Mouse (Mus musculus): ENCODE data around the gene Foxred1.

The Foxred1 gene

GRCm38 (mm10) chr9:35210542-35211474 lies at the start of gene Foxred1:
Gene Foxred1, minus strand, starts transcription at chr9:35211055.
- DNase-seq (ENCODE audit: low spot score): peak; percentile 100

DNA sequence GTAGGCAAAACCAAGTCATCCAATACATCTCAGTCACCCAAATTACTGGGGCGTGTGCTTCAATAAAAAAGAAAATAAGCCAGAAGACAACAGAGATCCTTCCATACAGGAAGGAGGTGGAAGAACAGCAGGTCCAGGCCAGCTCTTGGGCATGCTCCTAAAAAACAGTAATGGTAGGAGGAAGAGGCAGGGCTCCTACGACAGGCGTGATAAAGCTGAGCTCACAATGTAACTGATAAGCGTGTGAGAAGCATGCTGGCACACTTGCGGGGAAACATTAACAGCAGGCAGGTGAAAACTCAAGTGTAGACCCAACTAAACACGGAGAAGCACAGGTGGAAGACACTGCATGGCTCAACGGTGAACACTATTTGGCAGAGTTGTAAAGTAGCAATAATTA lies 46.5 kb upstream of the Foxred1 start:
- no peak for DNase-seq (ENCODE audit: low spot score)

DNA sequence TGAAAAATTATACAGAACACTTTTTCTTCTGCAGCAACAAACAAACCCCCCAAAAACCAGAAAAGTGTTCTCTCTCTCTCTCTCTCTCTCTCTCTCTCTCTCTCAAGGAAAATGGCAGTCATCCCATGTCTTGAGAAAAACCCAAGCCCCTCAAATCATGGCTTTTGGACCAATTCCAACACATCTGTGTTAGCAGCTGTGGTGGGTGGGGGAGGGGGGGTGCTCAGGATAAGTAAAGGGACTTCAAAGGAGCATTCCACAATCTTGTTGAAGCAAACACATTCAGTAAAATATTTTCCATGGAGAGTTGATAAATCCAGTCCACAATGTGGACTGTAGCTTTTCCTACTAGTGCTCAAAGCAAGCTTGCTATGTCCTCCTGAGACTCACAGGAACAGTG lies 38.6 kb upstream of the Foxred1 start:
- DNase-seq (ENCODE audit: low spot score): no peak

- DNase-seq (ENCODE audit: low spot score): no peak
Measured at GRCm38 (mm10) chr9:35247405-35247804, 36.5 kb upstream of the Foxred1 start.

- no peak for DNase-seq (ENCODE audit: low spot score)
Measured at GRCm38 (mm10) chr9:35239734-35240133, 28.9 kb upstream of the Foxred1 start.

GRCm38 (mm10) chr9:35238915-35239571 lies 28.2 kb upstream of the Foxred1 start:
- peak; percentile 10 for DNase-seq (ENCODE audit: low spot score)

GRCm38 (mm10) chr9:35238371-35238770 lies 27.5 kb upstream of the Foxred1 start:
- DNase-seq (ENCODE audit: low spot score): no peak

DNA sequence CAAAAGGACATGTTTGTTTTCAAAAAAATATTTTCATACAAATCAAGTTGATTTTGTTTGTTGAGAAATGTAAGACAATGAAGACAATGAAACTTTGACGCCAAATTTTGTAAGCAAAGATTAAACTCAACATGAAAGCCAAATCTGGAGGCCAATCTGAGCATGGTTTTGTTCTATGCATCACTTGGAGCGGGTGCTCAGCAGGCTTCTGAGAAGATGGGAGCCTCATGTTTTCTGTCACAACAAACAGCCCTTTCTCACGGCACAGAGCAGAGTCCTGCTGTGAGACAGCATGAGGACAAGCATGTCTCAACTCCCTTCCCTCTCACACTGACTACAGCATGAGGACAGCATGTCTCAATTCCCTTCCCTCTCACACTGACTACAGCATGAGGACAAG lies 25.1 kb upstream of the Foxred1 start:
- DNase-seq (ENCODE audit: low spot score): no peak

DNA sequence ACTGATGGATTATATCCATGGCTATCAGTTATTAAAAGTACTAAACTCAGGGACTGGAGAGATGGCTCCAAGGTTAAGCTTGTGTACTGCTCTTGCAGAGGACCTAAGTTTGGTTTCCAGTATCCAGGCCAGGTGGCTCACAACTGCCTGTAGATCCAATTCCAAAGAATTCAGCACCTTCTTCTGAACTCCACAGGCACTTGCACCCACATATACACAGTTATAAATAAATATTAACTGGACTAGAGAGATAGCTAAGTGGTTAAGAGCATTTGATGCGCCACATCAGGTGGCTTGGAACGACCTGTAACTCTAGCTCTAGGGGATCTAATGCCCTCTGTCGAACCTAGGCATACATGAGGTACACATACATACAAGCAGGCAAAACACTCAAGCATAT lies 17.8 kb upstream of the Foxred1 start:
- DNase-seq (ENCODE audit: low spot score): no peak

DNA sequence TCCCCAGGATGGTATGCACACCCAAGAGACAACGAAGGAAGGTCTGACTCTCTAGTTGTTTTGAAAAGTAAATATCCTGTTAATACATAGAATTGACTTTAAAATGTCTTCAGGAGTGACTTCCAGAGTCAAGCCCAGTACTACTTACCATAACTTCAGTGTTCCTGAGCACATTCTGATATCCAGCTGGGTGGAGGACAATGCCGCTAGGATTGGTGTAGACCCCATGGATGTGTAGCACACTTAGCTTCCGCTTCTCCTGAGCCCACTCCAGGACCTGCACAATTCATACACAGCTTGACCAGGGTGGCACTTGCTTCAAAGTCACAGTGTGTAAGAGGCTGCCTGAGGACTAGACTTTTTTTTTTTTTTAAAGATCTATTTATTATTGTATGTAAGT lies 12.6 kb upstream of the Foxred1 start:
- DNase-seq (ENCODE audit: low spot score): no peak

- DNase-seq (ENCODE audit: low spot score): no peak
Measured at GRCm38 (mm10) chr9:35217963-35218362, 7.1 kb upstream of the Foxred1 start.

DNA sequence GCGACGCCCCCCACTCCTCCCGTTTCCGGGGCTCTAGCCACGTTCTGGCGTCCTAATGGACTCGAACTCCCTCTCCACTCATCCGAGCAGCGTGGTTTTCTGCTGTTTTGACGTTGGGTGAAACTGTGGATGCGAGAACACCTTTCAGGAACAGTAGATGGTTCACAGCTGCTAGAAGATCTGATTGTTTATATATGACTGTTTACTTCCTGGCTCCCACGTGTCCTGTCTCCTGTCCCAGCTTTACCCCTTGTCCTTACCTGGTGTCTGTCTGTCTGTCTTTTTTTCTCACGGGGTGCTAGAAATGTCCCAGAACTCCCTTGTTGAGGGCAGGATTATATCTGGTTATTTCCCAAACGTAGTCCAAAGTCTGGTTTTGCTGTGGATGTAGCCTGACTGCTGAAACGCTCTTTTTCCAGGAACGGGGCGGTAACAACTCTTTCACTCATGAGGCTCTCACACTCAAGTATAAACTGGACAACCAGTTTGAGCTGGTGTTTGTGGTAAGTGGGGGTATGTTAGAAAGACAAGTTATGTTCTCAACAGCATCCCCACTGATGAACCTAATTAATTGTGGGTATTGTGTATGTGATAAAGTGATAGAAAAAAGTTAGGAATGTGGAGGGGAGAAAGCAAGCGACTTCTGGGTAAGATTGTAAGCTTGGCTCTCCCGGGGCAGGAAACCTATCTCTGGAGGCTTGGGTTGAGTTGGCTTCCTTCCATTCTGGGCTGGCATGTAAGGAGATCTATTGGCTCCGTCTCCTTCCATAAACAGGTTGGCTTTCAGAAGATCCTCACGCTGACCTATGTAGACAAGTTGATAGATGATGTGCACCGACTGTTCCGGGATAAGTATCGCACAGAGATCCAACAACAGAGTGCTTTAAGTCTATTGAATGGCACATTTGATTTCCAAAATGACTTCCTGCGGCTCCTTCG lies 987 bp upstream of the Foxred1 start:
- peak; percentile 36 for DNase-seq (ENCODE audit: low spot score)

- no peak for DNase-seq (ENCODE audit: low spot score)
Measured at GRCm38 (mm10) chr9:35204421-35204820, 6.4 kb downstream of the Foxred1 start.

GRCm38 (mm10) chr9:35203536-35203935 lies 7.3 kb downstream of the Foxred1 start:
- DNase-seq (ENCODE audit: low spot score): no peak

DNA sequence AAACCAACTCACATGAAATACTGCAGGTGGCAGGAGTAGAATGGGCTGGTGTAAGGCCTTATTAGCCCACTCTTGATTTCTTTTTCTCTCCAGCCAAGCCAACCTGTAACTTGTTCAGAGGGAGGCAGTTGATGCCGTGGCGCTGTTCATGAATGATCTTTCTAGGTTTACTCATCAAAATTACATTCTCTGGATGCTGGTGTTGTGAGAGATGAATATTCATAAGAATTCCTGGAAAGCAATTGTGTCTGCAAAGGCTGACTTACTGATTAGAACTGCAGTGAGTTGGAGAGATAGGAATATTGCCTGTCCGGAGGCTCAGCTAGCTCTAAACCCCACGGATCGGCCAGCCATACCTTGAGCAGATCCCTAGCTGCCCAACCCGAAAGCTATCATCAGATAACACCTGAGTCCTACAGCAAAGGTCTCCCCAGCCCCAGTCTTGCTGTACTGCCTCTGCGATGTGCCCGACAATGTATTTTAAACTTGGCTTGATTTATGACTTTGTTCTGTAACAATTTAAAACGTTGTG lies 10.3 kb downstream of the Foxred1 start:
- no peak for DNase-seq (ENCODE audit: low spot score)

GRCm38 (mm10) chr9:35199772-35200471 lies 10.9 kb downstream of the Foxred1 start, which contains the start of the genes Srpr and Tirap:
Gene Srpr, plus strand, starts transcription at chr9:35200175.
Gene Tirap, minus strand, starts transcription at chr9:35200291.
- DNase-seq (ENCODE audit: low spot score): peak; percentile 92

GRCm38 (mm10) chr9:35198945-35199771 lies 11.7 kb downstream of the Foxred1 start:
- no peak for DNase-seq (ENCODE audit: low spot score)

GRCm38 (mm10) chr9:35198351-35198750 lies 12.5 kb downstream of the Foxred1 start:
- no peak for DNase-seq (ENCODE audit: low spot score)

DNA sequence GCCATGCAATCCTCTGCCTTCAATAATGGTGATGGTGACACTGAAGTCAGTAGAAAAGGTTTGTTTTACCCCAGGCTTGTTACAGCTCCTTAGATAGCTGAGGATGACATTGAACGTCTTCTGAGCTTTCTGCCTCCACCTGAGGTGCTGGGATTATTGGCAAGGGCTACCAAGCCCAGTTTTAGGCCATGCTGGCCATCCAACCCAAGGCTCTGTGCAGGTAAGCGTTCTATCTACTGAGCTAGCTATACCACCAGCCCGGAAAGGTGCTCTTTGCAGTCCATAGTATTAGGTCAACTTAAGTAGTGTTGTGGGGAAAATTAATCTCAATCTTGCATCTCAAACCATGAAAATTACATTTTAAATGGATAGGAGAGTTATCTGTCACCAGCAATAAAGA lies 13.2 kb downstream of the Foxred1 start:
- no peak for DNase-seq (ENCODE audit: low spot score)

GRCm38 (mm10) chr9:35194048-35194447 lies 16.8 kb downstream of the Foxred1 start:
- DNase-seq (ENCODE audit: low spot score): no peak

All from embryo, embryonic 10.5 days (tissue).